Mouse (Mus musculus) heart, embryonic 11.5 days (tissue): ENCODE data around the gene Tmem37. TPM values are rescaled to one million over a fixed set of nuclear protein-coding genes. Genes with fewer than 3 reads are reported as not detected.

Experiments
- ATAC-seq: fragments of 200-750 bp; cut with Nextera tagmentation; replicated peaks from 2 replicates; pipeline ENCODE4 v1.8.0; 2017; ENCODE audit warnings: moderate library complexity; ENCODE audit not compliant: insufficient number of reproducible peaks, low FRiP score, low TSS enrichment
- H3K27ac ChIP-seq: fragments of 300-500 bp; sonication (generic); 2 replicates; pipeline ENCODE4 v1.5.1; 2014; ENCODE audit warnings: mild to moderate bottlenecking, low read depth, low read length
- H3K27me3 ChIP-seq: fragments of 300-500 bp; sonication (generic); 2 replicates; pipeline ENCODE4 v1.6.1; 2014; ENCODE audit warnings: mild to moderate bottlenecking, low read length, mixed read lengths; ENCODE audit not compliant: control insufficient read depth, insufficient read depth
- H3K36me3 ChIP-seq: fragments of 300-500 bp; sonication (generic); 2 replicates; pipeline ENCODE4 v1.6.1; 2014; ENCODE audit warnings: mild to moderate bottlenecking, low read length, moderate library complexity, mixed read lengths; ENCODE audit not compliant: control insufficient read depth, insufficient read depth
- H3K4me1 ChIP-seq: fragments of 300-500 bp; sonication (generic); 2 replicates; pipeline ENCODE4 v1.6.1; 2014; ENCODE audit warnings: low read length; ENCODE audit not compliant: control insufficient read depth, insufficient read depth
- H3K4me2 ChIP-seq: fragments of 300-500 bp; sonication (generic); 2 replicates; pipeline ENCODE4 v1.6.1; 2014; ENCODE audit warnings: mild to moderate bottlenecking, moderate library complexity
- H3K4me3 ChIP-seq: fragments of 300-500 bp; sonication (generic); 2 replicates; pipeline ENCODE4 v1.5.1; 2014; ENCODE audit warnings: low read depth, low read length
- H3K9ac ChIP-seq: fragments of 300-500 bp; sonication (generic); 2 replicates; pipeline ENCODE4 v1.6.1; 2014; ENCODE audit warnings: mild to moderate bottlenecking, low read depth, low read length, moderate library complexity
- H3K9me3 ChIP-seq: fragments of 300-500 bp; sonication (generic); replicated peaks from 2 replicates; pipeline ENCODE4 v1.6.1; 2016; ENCODE audit warnings: low read length; ENCODE audit not compliant: control insufficient read depth
- WGBS: fragments of 180-500 bp; shearing (Covaris S2); extraction: QIAGEN DNeasy Blood & Tissue Kit; methylation state at CpG from one replicate; pipeline ENCODE4 v1.1.7; 2014; ENCODE audit not compliant: insufficient replicate concordance; 5-methylcytosine and 5-hydroxymethylcytosine counted together
- polyA plus RNA-seq: library from polyadenylated mRNA; unstranded; fragments of >200 nt; fragmentation: Nextera tagmentation; extraction: Ambion mirVana; gene quantifications from 2 replicates; pipeline ENCODE4 v1.2.1, GENCODE M21; 2014

Tmem37 gene
- polyA plus RNA-seq, 1 experiment from 2014 or later, result 19.1 TPM

DNA sequence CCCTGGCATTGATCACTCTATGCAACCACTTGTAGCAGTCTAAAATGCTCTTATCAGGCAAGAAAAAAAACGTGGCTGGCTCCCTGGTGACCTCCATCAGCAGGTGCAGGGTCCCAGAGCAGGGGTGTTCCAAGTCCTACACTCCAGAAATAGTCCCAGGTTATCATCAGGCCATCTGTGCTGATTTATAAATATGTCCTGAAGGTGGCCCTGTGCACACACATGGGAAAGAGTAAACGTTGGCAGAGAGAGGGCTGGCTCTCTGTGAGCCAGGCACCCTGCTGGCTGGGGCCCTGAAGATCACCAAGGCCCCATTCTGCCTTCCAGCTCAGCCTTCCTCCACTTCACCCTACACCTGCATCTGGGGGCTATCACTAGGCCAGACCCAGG is 48.8 kb downstream of the Tmem37 start:
- Histone ChIP-seq H3K27me3 (no peaks in the 10 kb centered on the region), H3K9ac (no peak overlapping the region), H3K4me2 (no peak overlapping the region), H3K27ac (no peak overlapping the region), H3K36me3 (no peaks in the 10 kb centered on the region), H3K9me3 (no peaks in the 10 kb centered on the region), H3K4me3 (no peak overlapping the region), H3K4me1 (peaks cover 6% of the 10 kb centered on the region)
- ATAC-seq, result no peak
- 20% methylated on average over 2 of the region's 2 CpGs for WGBS

DNA sequence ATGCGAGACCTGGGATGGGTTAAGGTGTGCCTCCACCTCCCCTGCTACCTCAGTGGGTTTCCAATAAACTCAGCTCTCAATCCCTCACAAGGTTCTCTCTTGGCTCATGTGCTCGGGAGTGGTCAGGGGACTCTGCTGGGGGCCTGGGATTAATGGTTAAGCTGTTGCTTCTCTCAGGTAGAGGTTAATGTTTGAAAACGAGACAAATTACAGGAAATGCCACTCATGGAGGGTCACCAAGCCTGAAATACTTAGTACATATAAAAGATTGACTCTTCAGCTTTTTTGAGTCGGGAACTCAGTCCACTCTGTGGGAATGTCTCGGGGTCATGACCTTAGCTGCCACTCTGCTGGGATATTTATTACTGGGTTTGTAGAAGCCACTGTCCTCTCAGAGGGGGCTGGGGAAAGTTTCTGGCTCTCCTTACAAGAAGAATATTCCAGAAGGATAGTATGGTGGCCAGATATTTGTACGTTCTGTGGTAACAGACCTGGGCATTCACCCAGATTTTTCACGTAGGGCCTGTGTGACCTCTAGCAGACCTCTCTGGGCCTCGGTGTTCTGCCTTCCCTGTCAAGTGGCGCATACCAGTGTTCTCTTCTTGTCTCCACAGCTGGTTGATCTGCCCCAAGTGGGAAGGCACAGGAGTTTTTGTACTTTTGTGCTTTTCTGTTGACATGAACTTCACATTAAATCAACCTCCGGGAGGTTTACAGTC is 49.4 kb downstream of the Tmem37 start:
- no peaks in the 10 kb centered on the region for H3K36me3 ChIP-seq
- 49% methylated on average over 10 of the region's 10 CpGs for WGBS
- H3K27ac ChIP-seq, result no peak overlapping the region
- H3K4me2 ChIP-seq, result no peak overlapping the region
- H3K9ac ChIP-seq, result no peak overlapping the region
- H3K27me3 ChIP-seq, result no peaks in the 10 kb centered on the region
- H3K4me3 ChIP-seq, result no peak overlapping the region
- ATAC-seq, result no peak
- H3K4me1 ChIP-seq, result peaks cover 6% of the 10 kb centered on the region
- H3K9me3 ChIP-seq, result no peaks in the 10 kb centered on the region

DNA sequence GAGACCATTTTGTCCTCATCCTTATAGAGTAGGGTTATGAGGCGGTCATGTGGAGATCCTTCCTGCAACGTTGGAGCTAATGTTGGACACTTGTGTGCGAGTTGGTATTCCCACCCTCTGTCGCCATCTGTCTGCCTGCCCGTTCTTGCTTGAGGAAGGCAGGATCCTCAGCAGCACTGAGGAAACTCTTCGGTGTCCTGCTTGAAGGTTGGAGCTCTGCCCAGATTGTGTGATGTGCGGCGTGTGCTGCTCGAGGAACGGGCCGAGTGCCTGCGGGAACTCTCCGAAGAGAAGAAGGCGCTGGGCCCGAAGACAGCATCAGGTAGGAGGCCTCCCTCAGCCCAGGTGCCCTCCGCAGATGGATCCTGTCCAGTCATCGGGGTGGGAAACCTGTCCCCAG is 51.9 kb downstream of the Tmem37 start:
- no peaks in the 10 kb centered on the region for H3K27me3 ChIP-seq
- WGBS, result 81% methylated on average over 17 of the region's 17 CpGs
- no peak overlapping the region for H3K27ac ChIP-seq
- no peak overlapping the region for H3K4me2 ChIP-seq
- H3K4me3 ChIP-seq, result no peak overlapping the region
- no peak overlapping the region for H3K9ac ChIP-seq
- no peaks in the 10 kb centered on the region for H3K9me3 ChIP-seq
- no peaks in the 10 kb centered on the region for H3K36me3 ChIP-seq
- no peak for ATAC-seq
- H3K4me1 ChIP-seq, result peaks cover 6% of the 10 kb centered on the region

DNA sequence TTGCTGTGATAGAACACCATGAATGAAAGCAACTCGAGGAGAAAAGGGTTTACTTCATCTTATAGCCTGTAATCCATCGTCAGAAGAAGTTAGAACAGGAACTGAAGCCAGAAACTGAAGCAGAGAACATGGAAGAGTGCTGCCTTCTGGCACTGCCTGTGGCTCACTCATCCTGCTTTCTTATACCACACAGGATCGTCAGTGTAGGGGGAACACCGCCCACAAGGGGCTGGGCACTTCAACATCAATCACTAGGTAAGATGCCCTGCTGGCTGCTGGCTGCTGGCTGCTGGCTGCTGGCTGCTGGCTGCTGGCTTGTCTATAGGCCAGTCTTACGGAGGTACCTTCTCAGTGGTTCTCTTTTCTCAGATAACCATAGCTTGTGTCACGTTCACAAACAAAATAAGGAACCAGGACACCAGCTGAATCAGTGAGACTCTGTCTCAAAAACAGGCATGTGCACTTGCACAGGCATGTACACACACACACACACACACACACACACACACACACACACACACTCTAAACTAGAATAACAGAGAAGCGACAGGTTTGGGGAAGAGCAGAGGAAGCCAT is 53.5 kb downstream of the Tmem37 start:
- H3K4me1 ChIP-seq, result peaks cover 6% of the 10 kb centered on the region
- ATAC-seq, result no peak
- WGBS, result 57% methylated on average over 7 of the region's 7 CpGs
- H3K4me2 ChIP-seq, result no peak overlapping the region
- H3K36me3 ChIP-seq, result no peaks in the 10 kb centered on the region
- H3K9me3 ChIP-seq, result no peaks in the 10 kb centered on the region
- no peak overlapping the region for H3K9ac ChIP-seq
- no peak overlapping the region for H3K27ac ChIP-seq
- H3K4me3 ChIP-seq, result no peak overlapping the region
- no peaks in the 10 kb centered on the region for H3K27me3 ChIP-seq

DNA sequence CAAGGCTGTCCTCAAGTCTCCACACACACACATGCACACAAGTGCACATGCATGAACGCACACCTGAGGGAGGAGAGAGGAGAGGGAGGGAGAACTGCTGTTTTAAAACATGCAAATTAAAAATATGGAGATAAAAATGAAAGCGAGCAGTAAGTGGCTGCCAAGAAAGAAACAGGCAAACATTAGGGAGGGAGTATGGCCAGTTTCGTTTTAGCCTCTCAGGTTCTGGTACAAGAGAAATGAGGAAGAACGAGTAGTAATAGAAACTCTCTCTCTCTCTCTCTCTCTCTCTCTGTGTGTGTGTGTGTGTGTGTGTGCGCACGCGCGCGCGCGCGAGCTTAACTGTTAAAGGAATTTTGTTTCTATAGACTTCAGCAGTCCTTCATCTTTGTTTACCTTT is 54.4 kb downstream of the Tmem37 start:
- no peak overlapping the region for H3K9ac ChIP-seq
- no peak overlapping the region for H3K27ac ChIP-seq
- H3K4me2 ChIP-seq, result no peak overlapping the region
- H3K27me3 ChIP-seq, result no peaks in the 10 kb centered on the region; the same call in 1 of the 2 replicates
- no peaks in the 10 kb centered on the region; the same call in 1 of the 2 replicates for H3K4me1 ChIP-seq
- no peaks in the 10 kb centered on the region for H3K9me3 ChIP-seq
- H3K4me3 ChIP-seq, result no peak overlapping the region
- no peak for ATAC-seq
- no peaks in the 10 kb centered on the region for H3K36me3 ChIP-seq
- WGBS, result 90% methylated on average over 12 of the region's 12 CpGs

DNA sequence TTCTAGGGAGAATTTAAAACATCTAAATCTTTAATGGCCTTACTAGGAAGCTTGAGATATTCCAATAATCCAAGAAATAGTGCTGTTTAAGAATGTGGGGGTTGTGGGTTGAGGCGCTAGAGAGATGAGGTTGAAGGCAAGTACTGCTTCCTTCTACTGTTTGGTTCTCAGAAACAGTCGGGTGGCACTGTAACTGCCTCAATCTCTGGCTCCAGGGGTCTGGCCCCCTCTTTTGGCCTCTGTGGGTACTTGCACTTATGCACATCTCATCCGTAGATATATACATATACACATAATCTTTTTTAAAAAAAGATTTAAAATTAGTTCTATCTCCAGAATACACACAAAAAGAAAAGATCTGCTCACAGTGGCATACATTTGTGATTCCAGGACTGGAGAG is 55.0 kb downstream of the Tmem37 start:
- H3K4me2 ChIP-seq, result no peak overlapping the region
- H3K36me3 ChIP-seq, result no peaks in the 10 kb centered on the region
- no peaks in the 10 kb centered on the region for H3K9me3 ChIP-seq
- no peak overlapping the region for H3K9ac ChIP-seq
- H3K4me1 ChIP-seq, result no peaks in the 10 kb centered on the region
- H3K27me3 ChIP-seq, result no peaks in the 10 kb centered on the region; the same call in 1 of the 2 replicates
- WGBS, result 63% methylated on average over 3 of the region's 3 CpGs
- no peak for ATAC-seq
- no peak overlapping the region for H3K4me3 ChIP-seq
- no peak overlapping the region for H3K27ac ChIP-seq

Other genes with a start within 250 kb of the Tmem37 start
- 4.8 and 5.9 TPM in 2 replicates for gene Ptpn4, start 236.5 kb downstream of the Tmem37 start, polyA plus RNA-seq
- gene Tmem177, start 160.9 kb downstream of the Tmem37 start, polyA plus RNA-seq, result 6.3 and 6.4 TPM in 2 replicates
- 0.17 TPM in 1 of 2 replicates, not detected in the other for gene Cfap221, start 76.8 kb downstream of the Tmem37 start, polyA plus RNA-seq
- 0.15 TPM in 1 of 2 replicates, not detected in the other for gene Sctr, start 67.2 kb downstream of the Tmem37 start, polyA plus RNA-seq
- 639 and 662 TPM in 2 replicates for gene Dbi, start 47.0 kb upstream of the Tmem37 start, polyA plus RNA-seq
- gene 3110009E18Rik, start 47.1 kb upstream of the Tmem37 start, polyA plus RNA-seq, result 11.8 and 13.1 TPM in 2 replicates
- gene Steap3, start 198.6 kb upstream of the Tmem37 start, polyA plus RNA-seq, result 14.7 and 18.6 TPM in 2 replicates